Mouse (Mus musculus): ENCODE measurements around the gene Zbtb7b. TPM values are rescaled to one million over a fixed set of nuclear protein-coding genes. Genes with fewer than 3 reads are reported as not detected.

Gene Zbtb7b
- total RNA-seq, 2 experiments from 2014 or later = 12.1 to 15.1 TPM

DNA sequence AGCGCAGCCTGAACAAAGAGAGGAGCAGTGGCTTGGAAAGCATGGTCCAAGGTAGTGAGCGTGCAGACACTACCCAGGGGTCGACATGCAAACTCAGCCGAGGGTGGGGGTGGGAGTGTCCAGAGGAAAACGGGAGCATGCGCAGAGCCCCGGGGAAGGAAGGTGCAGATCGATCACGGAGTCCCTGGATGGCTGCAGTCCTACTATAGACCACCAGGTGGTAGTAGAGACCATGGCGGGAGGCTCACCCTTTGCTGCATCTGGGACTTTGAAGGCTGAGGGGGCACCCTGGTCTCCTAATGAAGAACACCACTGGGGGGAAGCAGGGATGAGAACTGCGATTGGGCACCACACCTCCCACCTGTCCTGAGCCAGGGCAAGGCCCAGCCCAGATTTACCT lies 54.1 kb downstream of the Zbtb7b start:
- peak; percentile 81 to 83 for DNase-seq (ENCODE audit: low spot score in 2 of 2)

DNA sequence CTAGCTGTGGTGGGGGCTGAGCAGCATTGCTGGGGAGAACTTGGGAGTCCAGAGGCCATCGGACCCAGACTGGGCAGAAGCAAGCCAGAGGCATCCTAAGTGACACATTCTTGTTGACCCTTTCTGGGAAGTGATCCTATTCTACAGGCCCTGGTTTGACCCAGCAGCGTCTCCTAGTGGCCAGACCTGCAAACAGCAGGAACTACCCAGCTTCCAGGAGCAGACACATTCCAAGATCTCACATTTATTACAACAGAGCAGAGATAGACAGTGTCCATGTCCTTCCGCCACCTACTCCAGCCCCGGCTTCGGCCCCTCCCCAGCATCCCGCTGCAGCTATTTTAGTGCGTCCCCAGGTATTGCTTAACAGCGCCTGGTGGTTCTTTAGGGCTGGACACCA lies 55.2 kb downstream of the Zbtb7b start:
- DNase-seq (ENCODE audit: low spot score in 2 of 2) = peak; percentile 66 to 69

DNA sequence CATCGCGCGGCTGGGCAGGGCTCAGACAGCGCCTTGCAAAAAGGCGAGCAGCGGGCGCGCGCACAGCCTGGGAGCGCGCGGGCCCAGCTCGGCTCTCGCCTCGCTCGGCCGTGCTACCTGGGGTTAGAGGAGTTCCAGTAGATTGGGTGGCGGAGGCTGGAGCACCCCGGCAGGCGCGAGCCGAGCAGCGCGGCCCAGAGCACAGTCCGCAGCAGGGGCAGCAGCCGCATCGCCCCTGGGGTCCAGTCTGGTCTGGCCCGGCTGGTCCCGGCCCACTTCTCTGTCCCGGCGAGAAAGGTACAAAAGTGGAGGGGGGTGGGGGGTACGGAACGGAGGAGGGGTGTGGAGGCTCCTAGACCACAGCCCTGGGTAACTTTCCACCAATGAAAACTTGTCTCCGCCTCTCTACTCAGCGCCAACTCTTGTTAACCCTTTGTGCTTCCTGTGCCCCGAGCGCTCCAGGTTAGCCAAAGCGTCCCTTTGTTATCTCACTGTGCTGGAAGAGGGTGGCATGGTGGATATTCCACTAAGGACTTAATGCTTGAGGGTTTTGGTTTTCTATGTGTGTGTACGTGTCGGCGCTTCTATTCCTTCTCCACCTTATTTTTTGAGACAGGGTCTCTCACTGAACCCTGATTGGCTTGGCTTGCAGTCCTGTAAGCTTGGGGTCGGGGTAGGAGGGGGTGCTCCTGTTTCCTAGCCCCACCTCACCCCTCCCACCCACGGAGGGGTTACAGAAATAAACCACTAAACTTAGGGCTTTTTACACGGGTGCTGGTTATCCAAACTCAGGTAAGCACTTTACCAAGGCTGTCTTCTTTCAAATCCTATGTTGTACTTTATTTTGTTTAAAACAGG lies 56.6 kb downstream of the Zbtb7b start, which contains the start of gene Efna4:
Gene Efna4 (minus strand): TSS at position 308 of the 858 bp plus-strand sequence.
- DNase-seq (ENCODE audit: low spot score in 2 of 2) = no peak

DNA sequence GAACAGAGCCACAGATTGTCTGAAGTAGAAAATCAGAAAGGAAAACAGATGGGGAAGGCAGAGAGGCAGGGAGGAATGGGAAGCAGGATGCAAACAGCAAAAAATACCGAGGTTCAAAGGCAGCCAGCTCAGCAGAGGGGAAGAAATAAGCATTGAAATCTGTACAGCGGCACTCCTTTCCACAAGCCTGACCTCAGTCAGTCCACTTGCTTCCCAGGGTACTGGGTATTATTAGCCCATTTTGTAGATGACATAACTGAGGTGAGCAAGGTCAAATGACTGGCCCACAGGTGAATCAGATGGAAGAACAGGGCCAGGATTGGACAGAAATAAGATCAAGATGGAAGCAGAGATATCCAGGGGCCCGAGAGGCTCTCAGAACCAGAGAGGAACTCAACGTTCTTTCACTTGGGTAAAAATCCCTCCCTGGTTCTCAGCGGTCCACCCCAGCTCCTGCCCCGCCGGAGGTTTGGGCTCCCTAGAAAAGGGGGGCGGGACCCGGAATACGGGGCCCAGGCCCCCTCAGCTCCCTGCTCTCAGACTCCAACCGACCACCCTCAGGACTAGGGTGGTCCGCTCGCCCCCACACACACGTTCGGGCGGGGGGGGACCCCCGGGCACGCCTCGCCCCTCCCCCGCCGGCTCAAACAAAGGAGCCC lies 57.4 kb downstream of the Zbtb7b start:
- DNase-seq (ENCODE audit: low spot score in 2 of 2) = no peak

DNA sequence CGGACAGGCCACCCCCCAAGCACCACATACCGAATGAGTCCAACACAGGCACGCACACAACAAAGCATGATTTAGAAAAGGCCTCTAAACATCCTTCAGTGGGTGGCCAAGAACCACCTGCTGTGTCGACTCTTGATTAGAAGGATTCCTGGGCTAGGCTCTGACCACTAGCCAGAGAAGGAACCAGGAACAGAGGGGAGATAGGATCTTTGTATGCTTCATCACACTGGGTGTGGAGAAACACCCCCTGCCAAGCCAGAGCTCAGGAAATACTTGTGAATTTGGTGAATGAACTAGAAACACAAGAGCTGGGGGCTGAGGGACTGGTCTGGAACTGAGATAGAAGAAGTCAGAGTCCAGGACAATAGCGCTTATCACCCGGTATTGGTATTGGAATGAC lies 58.0 kb downstream of the Zbtb7b start:
- no peak for DNase-seq (ENCODE audit: low spot score in 2 of 2)

DNA sequence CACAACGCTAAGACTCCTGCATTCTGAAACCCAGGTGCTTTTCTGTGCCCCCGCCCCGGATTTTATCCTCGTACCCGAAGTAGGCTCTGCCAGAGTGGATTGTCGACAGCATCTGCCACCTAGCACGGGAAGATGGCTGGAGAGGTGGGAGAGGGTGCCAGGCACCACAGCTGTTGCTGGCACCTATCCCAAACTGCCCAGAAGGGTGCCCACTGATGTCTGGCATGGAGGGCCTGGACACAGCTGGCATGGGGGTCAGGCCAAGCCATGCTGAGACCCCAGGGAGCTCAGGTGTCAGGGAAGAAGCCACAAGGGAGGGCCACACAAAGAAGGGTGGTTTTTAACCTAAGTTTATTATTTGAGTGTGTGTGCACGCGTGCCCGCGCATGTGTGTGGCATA lies 61.5 kb downstream of the Zbtb7b start:
- no peak for DNase-seq (ENCODE audit: low spot score in 2 of 2)

DNA sequence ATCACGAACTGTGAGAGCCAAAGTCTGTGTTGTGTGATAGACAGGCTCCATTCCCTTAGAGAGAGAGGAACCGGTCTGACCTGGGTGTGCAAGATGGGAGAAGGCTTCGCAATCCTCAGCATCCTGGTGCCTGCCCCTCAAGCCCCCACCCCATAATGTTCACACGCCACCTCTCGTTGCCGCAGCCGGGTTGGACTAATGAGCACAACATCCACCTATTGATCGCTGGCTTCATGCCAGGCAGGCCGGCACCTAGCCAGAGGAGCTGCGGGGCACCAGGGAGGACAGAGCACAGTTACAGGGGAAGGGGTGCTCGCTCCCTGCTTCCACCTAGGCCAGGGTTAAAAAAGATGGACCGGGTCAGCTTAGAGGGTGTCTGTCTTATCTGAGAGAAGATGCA lies 62.1 kb downstream of the Zbtb7b start:
- DNase-seq (ENCODE audit: low spot score in 2 of 2) = no peak

DNA sequence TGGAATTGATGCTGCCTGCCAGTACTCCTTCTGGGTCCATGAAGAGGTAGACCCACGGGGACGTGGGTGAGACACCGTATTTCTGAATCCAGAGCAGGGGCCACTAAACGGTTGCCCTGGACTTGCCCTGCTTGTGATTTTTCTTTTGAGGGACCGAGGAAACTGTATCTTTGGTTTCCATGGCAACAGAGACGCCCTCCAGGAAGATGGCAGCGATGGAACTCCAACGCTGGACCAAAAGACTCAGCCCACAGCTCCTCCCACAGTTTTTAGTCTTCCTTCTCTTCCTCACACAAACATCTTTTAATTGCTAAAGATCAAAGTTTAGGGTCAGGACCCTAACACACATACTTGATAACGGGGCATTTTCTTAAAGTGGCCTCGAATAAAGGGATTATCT lies 62.6 kb downstream of the Zbtb7b start:
- DNase-seq (ENCODE audit: low spot score in 2 of 2) = no peak

DNA sequence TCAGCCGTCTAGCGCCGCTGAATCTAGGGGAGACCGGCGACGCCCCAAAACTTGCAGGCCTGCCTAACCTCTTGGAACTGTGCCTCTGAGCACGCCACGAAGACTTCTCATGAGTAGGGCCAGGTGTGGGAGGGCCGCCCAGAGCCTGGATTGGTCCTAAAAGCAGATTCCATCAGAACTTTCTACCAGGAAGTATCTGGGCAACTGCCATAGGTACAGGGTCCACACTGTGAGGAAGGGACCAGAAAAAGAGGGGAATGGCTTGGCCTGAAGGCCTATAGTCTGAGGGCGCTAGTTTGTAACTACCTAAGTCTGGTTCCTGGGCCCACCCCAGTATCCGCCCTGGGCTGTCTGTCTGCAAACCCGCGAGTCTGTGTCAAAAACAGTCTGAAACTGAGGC lies 63.0 kb downstream of the Zbtb7b start:
- no peak for DNase-seq (ENCODE audit: low spot score in 2 of 2)

DNA sequence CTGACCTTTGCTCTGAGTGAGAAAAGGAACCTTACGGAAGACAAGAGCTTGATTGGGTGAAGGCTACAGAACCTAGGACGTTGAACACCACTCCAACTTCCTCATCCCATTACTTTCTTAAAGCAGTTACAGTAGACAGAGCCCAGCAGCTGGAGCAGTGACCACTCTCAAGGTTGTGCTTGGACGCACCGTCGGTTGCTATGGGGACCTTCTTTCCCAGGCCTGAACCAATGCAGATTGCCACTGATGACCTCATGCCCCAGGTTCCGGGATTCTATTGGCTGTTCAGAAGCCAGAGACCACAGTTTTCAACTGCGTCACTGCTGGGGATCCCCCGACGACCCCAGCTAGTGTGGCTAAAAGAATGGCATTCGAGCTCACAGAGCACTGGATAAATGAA lies 63.6 kb downstream of the Zbtb7b start:
- no peak for DNase-seq (ENCODE audit: low spot score in 2 of 2)

DNA sequence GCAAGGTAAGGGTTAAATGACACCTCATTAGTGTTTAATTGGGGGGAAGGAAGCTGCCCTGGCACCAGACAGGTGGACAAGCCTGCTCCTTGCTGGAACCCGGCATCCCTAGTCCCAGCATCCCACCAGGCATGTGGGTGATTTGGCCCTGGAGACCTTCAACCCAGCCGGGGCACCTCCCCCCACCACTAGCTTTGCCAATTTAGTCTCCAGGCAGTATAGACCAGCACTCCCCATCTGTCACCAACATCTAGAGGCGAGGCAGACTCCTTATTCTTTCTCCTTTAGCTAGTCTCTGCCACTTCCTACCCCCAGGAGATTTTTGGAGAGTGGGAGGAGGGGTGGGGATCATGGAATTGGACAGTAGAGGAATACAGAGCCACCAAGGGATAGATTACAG lies 64.2 kb downstream of the Zbtb7b start:
- no peak for DNase-seq (ENCODE audit: low spot score in 2 of 2)

DNA sequence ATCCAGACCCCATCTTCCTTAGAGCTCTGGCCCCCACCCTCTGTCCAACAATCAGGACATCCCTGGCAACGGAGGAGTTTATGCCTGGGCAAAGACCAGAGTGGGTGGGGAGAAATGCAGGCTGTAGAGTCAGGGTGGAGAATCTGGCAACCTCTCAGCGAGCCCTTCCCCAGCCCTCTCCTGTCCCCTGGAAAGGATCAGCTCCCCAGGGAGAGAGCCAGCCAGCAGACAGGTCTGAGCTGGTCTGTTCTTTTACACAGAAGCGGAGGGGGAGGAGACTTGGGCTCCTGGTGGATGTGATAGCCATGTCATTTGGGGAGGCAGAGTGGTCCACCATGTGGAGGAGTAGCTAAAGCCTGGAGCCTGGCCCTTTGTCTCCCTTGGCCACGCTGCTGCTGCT lies 66.0 kb downstream of the Zbtb7b start:
- DNase-seq (ENCODE audit: low spot score in 2 of 2) = no peak

Other genes starting within 250 kb of the Zbtb7b start
- gene Hcn3, start 234.6 kb downstream of the Zbtb7b start, total RNA-seq (2021) = 10 to 100 TPM; 13.0 to 24.5 TPM
- 10 to 100 TPM; 46.2 to 47.0 TPM for gene Clk2, start 230.0 kb downstream of the Zbtb7b start, total RNA-seq (2021)
- 10 to 100 TPM; 74.5 to 75.6 TPM for gene Scamp3, start 217.3 kb downstream of the Zbtb7b start, total RNA-seq (2021)
- 10 to 100 TPM; 68.1 to 72.0 TPM for gene Fam189b, start 211.6 kb downstream of the Zbtb7b start, total RNA-seq (2021)
- 10 to 100 TPM; 64.1 to 68.8 TPM for gene Gba, start 191.8 kb downstream of the Zbtb7b start, total RNA-seq (2021)
- 10 to 100 TPM; 32.1 to 40.1 TPM for gene Thbs3, start 179.6 kb downstream of the Zbtb7b start, total RNA-seq (2021)
- 10 to 100 TPM; 91.1 to 99.9 TPM for gene Mtx1, start 167.7 kb downstream of the Zbtb7b start, total RNA-seq (2021)
- 1 to 10 TPM; 1.2 to 1.3 TPM for gene Muc1, start 165.7 kb downstream of the Zbtb7b start, total RNA-seq (2021)
- gene Krtcap2, start 148.8 kb downstream of the Zbtb7b start, total RNA-seq (2021) = 10 to 100 TPM; 77.3 to 90.2 TPM
- 10 to 100 TPM; 97.0 to 99.4 TPM for gene Trim46, start 148.5 kb downstream of the Zbtb7b start, total RNA-seq (2021)
- 10 to 100 TPM; 50.0 to 63.2 TPM for gene Dpm3, start 135.4 kb downstream of the Zbtb7b start, total RNA-seq (2021)
- gene Slc50a1, start 124.2 kb downstream of the Zbtb7b start, total RNA-seq (2021) = 10 to 100 TPM; 37.1 to 40.2 TPM
- gene Efna1, start 113.6 kb downstream of the Zbtb7b start, total RNA-seq (2021) = 1 to 10 TPM; 6.4 TPM
- gene Efna3, start 71.8 kb downstream of the Zbtb7b start, total RNA-seq (2021) = 10 to 100 TPM; 57.8 to 62.7 TPM
- gene Efna4, start 56.7 kb downstream of the Zbtb7b start, total RNA-seq (2021) = 1 to 10 TPM; 1.0 to 1.8 TPM
- gene Adam15, start 44.8 kb downstream of the Zbtb7b start, total RNA-seq (2021) = 100 to 1,000 TPM; 114 to 115 TPM
- gene Dcst2, start 32.8 kb downstream of the Zbtb7b start, total RNA-seq (2021) = under 1 TPM; 0.41 to 0.76 TPM
- gene Dcst1, start 29.5 kb downstream of the Zbtb7b start, total RNA-seq (2021) = under 1 TPM in 1 of 2 experiments, not detected in 1; 0.21 TPM
- gene Lenep, start 8.0 kb upstream of the Zbtb7b start, total RNA-seq (2021) = 1 to 10 TPM; 3.2 to 4.3 TPM
- 10 to 100 TPM; 30.4 to 30.5 TPM for gene Flad1, start 17.1 kb upstream of the Zbtb7b start, total RNA-seq (2021)
- gene Cks1b, start 23.6 kb upstream of the Zbtb7b start, total RNA-seq (2021) = 1 to 10 TPM; 4.6 to 6.5 TPM
- gene Shc1, start 23.7 kb upstream of the Zbtb7b start, total RNA-seq (2021) = 10 to 100 TPM; 14.2 to 15.0 TPM
- 10 to 100 TPM; 49.5 to 57.6 TPM for gene Pygo2, start 35.4 kb upstream of the Zbtb7b start, total RNA-seq (2021)
- gene Pbxip1, start 41.9 kb upstream of the Zbtb7b start, total RNA-seq (2021) = 10 to 100 TPM; 44.5 to 54.0 TPM
- 10 to 100 TPM; 35.3 to 38.7 TPM for gene Pmvk, start 59.8 kb upstream of the Zbtb7b start, total RNA-seq (2021)
- gene Kcnn3, start 125.4 kb upstream of the Zbtb7b start, total RNA-seq (2021) = 10 to 100 TPM; 25.5 to 26.6 TPM